In the genomic region with DNA sequence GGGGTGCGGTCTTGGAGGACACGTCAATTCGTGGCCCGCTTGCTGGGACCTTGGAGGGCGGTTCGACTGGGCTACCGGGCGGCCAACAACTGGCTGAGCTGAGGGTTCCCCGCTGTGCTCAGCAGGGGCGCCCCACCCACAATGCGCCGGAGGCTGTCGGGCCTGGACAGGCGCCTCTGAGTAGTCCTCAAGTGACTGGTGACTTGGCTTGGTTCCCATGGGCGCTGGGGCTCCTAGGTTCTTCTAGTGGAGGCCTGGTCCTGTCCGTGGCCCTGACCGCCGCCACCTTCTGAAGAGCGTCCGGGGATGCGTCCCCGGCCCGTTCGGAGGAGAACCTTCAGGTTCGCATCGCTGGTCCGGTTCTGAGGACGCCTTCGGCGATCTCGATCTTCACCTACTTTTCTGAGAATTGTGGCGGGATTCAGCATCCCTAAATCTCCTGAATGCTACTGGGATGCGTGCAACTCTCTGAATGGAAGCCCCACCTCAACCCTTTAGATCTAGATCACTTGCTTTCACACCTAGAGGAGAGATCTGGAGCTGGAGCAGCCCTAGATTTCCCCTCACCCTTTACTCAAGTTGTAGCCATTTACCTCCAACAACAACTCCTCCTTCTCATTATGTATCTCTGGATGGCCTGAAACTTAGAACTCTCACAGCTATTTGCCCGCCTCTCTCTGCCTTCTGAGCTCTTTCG, we compare ENCODE assay signal across 8 mouse cellular contexts. TPM values are rescaled to one million over a fixed set of nuclear protein-coding genes. Genes with fewer than 3 reads are reported as not detected.
A peak's percentile ranks its signal among the peaks of the same experiment; 100 is the strongest.
DNase-seq lines count a peak whose midpoint lies in the region; ATAC-seq and TF ChIP-seq lines count a peak whose summit lies in the region.

No protein-coding gene starts in this region.

- intact Hi-C loops in heart, adult 2 months (cut with DNase I), result loop anchor here (5.0 kb wide), 2 partner anchors 94 to 136 kb away; a partner anchor contains a TSS

- H3K36me3 ChIP-seq in heart, adult 2 months (ENCODE audit: control insufficient read depth, insufficient read depth, low read length), result no peaks in the 10 kb centered on the region; the same call in 1 of the 2 replicates
- H3K36me3 ChIP-seq in liver, embryonic 11.5 days (ENCODE audit: control insufficient read depth, insufficient read depth, low read length), result no peaks in the 10 kb centered on the region
- H3K36me3 ChIP-seq in stomach, postnatal 0 days (ENCODE audit: control insufficient read depth, insufficient read depth, low read length), result no peaks in the 10 kb centered on the region

- DNase-seq in heart, adult 2 months, result no peak
- no peak for DNase-seq in heart, adult 8-10 months (ENCODE audit: low spot score)
- peak; percentile 22 for DNase-seq in thymus, postnatal 0 days (ENCODE audit: low spot score)
- no peak for DNase-seq in thymus, postnatal 4 days
- no peak for DNase-seq in liver, embryonic 11.5 days (ENCODE audit: low spot score)
- DNase-seq in stomach, postnatal 0 days (ENCODE audit: low spot score), result no peak
- no peak for DNase-seq in frontal cortex, postnatal 10 days (ENCODE audit: low spot score in 2 of 2)
- DNase-seq in cerebellum, adult 18-20 months, result no peak

- TF ChIP-seq EP300 in heart, adult 2 months (IDR thresholded peaks at IDR 0.05; ENCODE audit: insufficient read depth, low read depth, low read length), result 0 out of 2 replicates have a peak, but pooled peaks have one; percentile 63
- TF ChIP-seq EP300 in stomach, postnatal 0 days (optimal IDR thresholded peaks at IDR 0.05), result no peak

- ATAC-seq in liver, embryonic 11.5 days (replicated peaks; ENCODE audit: low FRiP score), result no peak
- no peak for ATAC-seq in stomach, postnatal 0 days (ENCODE audit: low FRiP score, low TSS enrichment)

- H3K27ac ChIP-seq in heart, adult 2 months, result peak overlapping the region; percentile 92
- H3K27ac ChIP-seq in liver, embryonic 11.5 days (ENCODE audit: low read depth, low read length), result peak overlapping the region; percentile 85
- H3K27ac ChIP-seq in stomach, postnatal 0 days (replicated peaks), result peak overlapping the region; percentile 97

- TF ChIP-seq CTCF in heart, adult 2 months (IDR thresholded peaks at IDR 0.05), result peak; percentile 32
- TF ChIP-seq CTCF in stomach, postnatal 0 days (IDR thresholded peaks at IDR 0.05; ENCODE audit: low read depth), result peak; percentile 37

- peak overlapping the region; percentile 87 for H3K4me2 ChIP-seq in liver, embryonic 11.5 days
- peak overlapping the region; percentile 65 for H3K4me2 ChIP-seq in stomach, postnatal 0 days (replicated peaks; ENCODE audit: low read depth)

- WGBS in heart, adult 2 months, result 3% methylated on average over 35 of the region's 35 CpGs
- WGBS in liver, embryonic 11.5 days, result 3% methylated on average over 32 of the region's 35 CpGs
- WGBS in stomach, postnatal 0 days, result 1% methylated on average over 35 of the region's 35 CpGs

- no peaks in the 10 kb centered on the region for H3K27me3 ChIP-seq in heart, adult 2 months (ENCODE audit: control insufficient read depth, insufficient read depth, low read length)
- no peaks in the 10 kb centered on the region for H3K27me3 ChIP-seq in liver, embryonic 11.5 days (replicated peaks; ENCODE audit: control insufficient read depth, insufficient read depth, low read length)
- H3K27me3 ChIP-seq in stomach, postnatal 0 days (ENCODE audit: control insufficient read depth, insufficient read depth, low read length), result no peaks in the 10 kb centered on the region

- peak; percentile 84 for TF ChIP-seq POLR2A in heart, adult 2 months (IDR thresholded peaks at IDR 0.05; ENCODE audit: insufficient read depth, low read depth, low read length)

- peak overlapping the region; percentile 41 for H3K4me3 ChIP-seq in heart, adult 2 months
- H3K4me3 ChIP-seq in liver, embryonic 11.5 days (ENCODE audit: low read depth, low read length), result peak overlapping the region; percentile 85
- peak overlapping the region; percentile 68 for H3K4me3 ChIP-seq in stomach, postnatal 0 days (ENCODE audit: low read depth, low read length)

- H3K9me3 ChIP-seq in liver, embryonic 11.5 days (ENCODE audit: control insufficient read depth, low read length), result no peaks in the 10 kb centered on the region
- H3K9me3 ChIP-seq in stomach, postnatal 0 days (ENCODE audit: control insufficient read depth, low read length), result no peaks in the 10 kb centered on the region

- peaks cover 5% of the 10 kb centered on the region for H3K4me1 ChIP-seq in heart, adult 2 months (ENCODE audit: control insufficient read depth, insufficient read depth, low read length)
- peaks cover 20% of the 10 kb centered on the region for H3K4me1 ChIP-seq in liver, embryonic 11.5 days (replicated peaks; ENCODE audit: control insufficient read depth, insufficient read depth, low read length)
- H3K4me1 ChIP-seq in stomach, postnatal 0 days (replicated peaks; ENCODE audit: control insufficient read depth, insufficient read depth), result no peaks in the 10 kb centered on the region

- 0 out of 2 replicates have a peak, but pooled peaks cover 1% of the 10 kb centered on the region for H3K79me2 ChIP-seq in heart, adult 2 months (replicated peaks; ENCODE audit: control insufficient read depth, insufficient read depth, low read length)

- peak overlapping the region; percentile 77 for H3K9ac ChIP-seq in heart, adult 2 months (ENCODE audit: low read depth, low read length)
- H3K9ac ChIP-seq in liver, embryonic 11.5 days (ENCODE audit: low read depth, low read length), result peak overlapping the region; percentile 82
- peak overlapping the region; percentile 86 for H3K9ac ChIP-seq in stomach, postnatal 0 days (ENCODE audit: low read length)

RNA-seq across cellular contexts. Expression of a gene that starts 0.6 kb away (rescaled TPM):
- 10 to 100 TPM; 36.4 TPM for total RNA-seq in heart, adult 2 months (2021)
- polyA plus RNA-seq in heart, adult 2 months (2012; rRNA removed), result 23.7 and 24.7 TPM in 2 replicates
- total RNA-seq in heart, adult 8-10 months (2022), result 10 to 100 TPM; 28.0 to 31.2 (median 30.0) TPM
- 60.6 and 60.8 TPM in 2 replicates for polyA plus RNA-seq in thymus, postnatal 0 days (2015; fragmentation: Nextera tagmentation; extraction: Ambion mirVana)
- 72.6 and 75.3 TPM in 2 replicates for polyA plus RNA-seq in liver, embryonic 11.5 days (2014; fragmentation: Nextera tagmentation; extraction: Ambion mirVana)
- polyA plus RNA-seq in stomach, postnatal 0 days (2015; fragmentation: Nextera tagmentation; extraction: Ambion mirVana), result 32.4 and 36.4 TPM in 2 replicates

RNA-seq across cellular contexts. Expression of a gene that starts 45.8 kb away (rescaled TPM):
- total RNA-seq in heart, adult 2 months (2021), result 10 to 100 TPM; 30.1 to 32.6 TPM
- 33.2 and 46.9 TPM in 2 replicates for polyA plus RNA-seq in heart, adult 2 months (2012; rRNA removed)
- 10 to 100 TPM; 29.6 to 34.3 (median 31.3) TPM for total RNA-seq in heart, adult 8-10 months (2022)
- polyA plus RNA-seq in thymus, postnatal 0 days (2015; fragmentation: Nextera tagmentation; extraction: Ambion mirVana), result 45.2 and 50.5 TPM in 2 replicates
- polyA plus RNA-seq in liver, embryonic 11.5 days (2014; fragmentation: Nextera tagmentation; extraction: Ambion mirVana), result 42.1 and 46.5 TPM in 2 replicates
- 22.4 and 24.4 TPM in 2 replicates for polyA plus RNA-seq in stomach, postnatal 0 days (2015; fragmentation: Nextera tagmentation; extraction: Ambion mirVana)

RNA-seq across cellular contexts. Expression of a gene that starts 45.9 kb away (rescaled TPM):
- 10 to 100 TPM; 15.8 to 19.6 TPM for total RNA-seq in heart, adult 2 months (2021)
- 6.7 and 10.6 TPM in 2 replicates for polyA plus RNA-seq in heart, adult 2 months (2012; rRNA removed)
- 10 to 100 TPM; 17.0 to 21.6 (median 19.1) TPM for total RNA-seq in heart, adult 8-10 months (2022)
- 40.7 and 44.3 TPM in 2 replicates for polyA plus RNA-seq in thymus, postnatal 0 days (2015; fragmentation: Nextera tagmentation; extraction: Ambion mirVana)
- polyA plus RNA-seq in liver, embryonic 11.5 days (2014; fragmentation: Nextera tagmentation; extraction: Ambion mirVana), result 30.8 and 32.4 TPM in 2 replicates
- 21.2 and 22.0 TPM in 2 replicates for polyA plus RNA-seq in stomach, postnatal 0 days (2015; fragmentation: Nextera tagmentation; extraction: Ambion mirVana)
